Mouse (Mus musculus) heart, embryonic 14.5 days (tissue): ENCODE measurements around the gene Heatr5a. TPM values are rescaled to one million over a fixed set of nuclear protein-coding genes. Genes with fewer than 3 reads are reported as not detected.

ENCODE experiments used
- ATAC-seq: fragments of 200-750 bp; cut with Nextera tagmentation; 2 replicates; pipeline ENCODE4 v1.8.0; 2017; ENCODE audit warnings: low read depth, moderate TSS enrichment; ENCODE audit not compliant: insufficient number of reproducible peaks, insufficient read depth, low FRiP score
- H3K27ac ChIP-seq, 2 experiments: fragments of 200-500 bp in 1 of 2; fragments of 300-500 bp in 1 of 2; sonication (generic) in 1 of 2; replicated peaks in 1 of 2; 2 replicates each; pipeline ENCODE4 v1.5.1; 2012 to 2014; ENCODE audit warnings: low read depth in 2 of 2, low read length in 2 of 2, control low read depth in 1 of 2, mild to moderate bottlenecking in 1 of 2, mixed read lengths in 1 of 2; ENCODE audit not compliant: control insufficient read depth in 1 of 2, insufficient read depth in 1 of 2
- H3K27me3 ChIP-seq: fragments of 300-500 bp; sonication (generic); 2 replicates; pipeline ENCODE4 v1.6.1; 2014; ENCODE audit warnings: mild to moderate bottlenecking, low read length, control low read depth; ENCODE audit not compliant: control insufficient read depth, insufficient read depth
- H3K36me3 ChIP-seq: fragments of 300-500 bp; sonication (generic); 2 replicates; pipeline ENCODE4 v1.6.1; 2014; ENCODE audit warnings: mild to moderate bottlenecking, control low read depth, low read length, mixed read lengths; ENCODE audit not compliant: control insufficient read depth, insufficient read depth
- H3K4me1 ChIP-seq, 2 experiments: fragments of 200-500 bp in 1 of 2; fragments of 300-500 bp in 1 of 2; sonication (generic) in 1 of 2; 2 replicates each; pipeline ENCODE4 v1.6.1; 2012 to 2014; ENCODE audit warnings: low read length in 2 of 2, control low read depth in 1 of 2, mixed read lengths in 1 of 2; ENCODE audit not compliant: control insufficient read depth in 2 of 2, insufficient read depth in 2 of 2
- H3K4me2 ChIP-seq: fragments of 300-500 bp; sonication (generic); 2 replicates; pipeline ENCODE4 v1.6.1; 2014; ENCODE audit warnings: mild to moderate bottlenecking, low read length
- H3K4me3 ChIP-seq, 2 experiments: fragments of 200-500 bp in 1 of 2; fragments of 300-500 bp in 1 of 2; sonication (generic) in 1 of 2; 2 replicates each; pipeline ENCODE4 v1.5.1; 2012 to 2014; ENCODE audit warnings: low read length in 2 of 2, mild to moderate bottlenecking in 2 of 2, control low read depth in 1 of 2, low read depth in 1 of 2, moderate library complexity in 1 of 2; ENCODE audit not compliant: control insufficient read depth in 1 of 2, insufficient read depth in 1 of 2
- H3K9ac ChIP-seq: fragments of 300-500 bp; sonication (generic); 2 replicates; pipeline ENCODE4 v1.6.1; 2014; ENCODE audit warnings: mild to moderate bottlenecking, low read length
- H3K9me3 ChIP-seq: fragments of 300-500 bp; sonication (generic); 2 replicates; pipeline ENCODE4 v1.6.1; 2016; ENCODE audit warnings: low read length, control low read depth; ENCODE audit not compliant: control insufficient read depth
- WGBS: fragments of 180-500 bp; shearing (Covaris S2); extraction: QIAGEN DNeasy Blood & Tissue Kit; methylation state at CpG from one replicate; pipeline ENCODE4 v1.1.7; 2014; 5-methylcytosine and 5-hydroxymethylcytosine counted together
- polyA plus RNA-seq: library from polyadenylated mRNA; unstranded; fragments of >200 nt; fragmentation: Nextera tagmentation; extraction: Ambion mirVana; gene quantifications from 2 replicates; pipeline ENCODE4 v1.2.1, GENCODE M21; 2014

Gene Heatr5a
- polyA plus RNA-seq, 1 experiment from 2014 or later, result 10.3 TPM

DNA sequence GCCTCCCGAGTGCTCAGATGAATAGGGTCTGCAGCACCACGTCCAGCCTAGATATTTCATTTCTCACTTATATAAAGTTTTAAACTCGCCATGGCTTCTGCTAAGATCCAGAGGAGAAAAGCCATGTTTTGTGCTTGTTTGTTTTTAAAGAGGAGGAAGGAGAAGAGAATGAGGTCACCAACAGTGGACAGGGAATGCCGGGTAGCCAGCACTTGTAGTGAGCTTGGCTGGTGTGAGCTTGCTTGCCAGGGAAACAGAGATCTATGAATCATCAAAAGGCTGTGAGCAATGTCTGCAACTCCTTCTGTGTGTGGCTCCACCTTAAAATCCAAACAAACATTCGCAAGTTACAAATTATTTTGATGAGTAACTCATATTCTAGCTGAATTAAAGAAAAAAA is 17.4 kb upstream of the Heatr5a start:
- no peaks in the 10 kb centered on the region for H3K27me3 ChIP-seq
- ATAC-seq, result no peak

DNA sequence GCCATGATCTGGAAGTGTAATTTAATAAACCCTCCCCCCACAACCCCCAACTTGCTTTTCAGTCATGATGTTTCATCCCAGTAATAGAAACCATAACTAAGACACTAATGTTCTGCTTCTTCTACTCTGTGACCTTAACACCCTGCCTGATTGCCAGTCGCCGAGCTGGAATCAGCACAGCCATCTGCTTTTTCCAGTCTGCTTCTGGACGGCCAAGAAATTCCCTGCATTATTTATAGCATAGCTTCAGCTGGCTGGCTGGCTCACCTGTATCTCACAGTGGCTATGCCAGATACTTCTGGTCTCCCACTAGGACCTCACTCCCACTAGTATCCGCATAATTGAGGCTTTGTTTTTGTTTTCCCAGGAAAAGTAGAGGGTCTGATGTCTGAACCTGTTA is 14.7 kb upstream of the Heatr5a start:
- H3K27ac ChIP-seq, result no peak overlapping the region
- WGBS, result 37% methylated on average over 4 of the region's 4 CpGs
- no peak for ATAC-seq

More for the DNA sequence above, 17.4 kb upstream of the Heatr5a start:
- 78% methylated on average over 5 of the region's 5 CpGs for WGBS
- no peak overlapping the region for H3K27ac ChIP-seq
- no peak overlapping the region for H3K4me3 ChIP-seq
- no peak overlapping the region for H3K4me2 ChIP-seq
- H3K4me1 ChIP-seq, result peaks cover 6 to 7% of the 10 kb centered on the region in 2 experiments
- no peaks in the 10 kb centered on the region for H3K36me3 ChIP-seq
- H3K9me3 ChIP-seq, result no peaks in the 10 kb centered on the region
- H3K9ac ChIP-seq, result no peak overlapping the region

DNA sequence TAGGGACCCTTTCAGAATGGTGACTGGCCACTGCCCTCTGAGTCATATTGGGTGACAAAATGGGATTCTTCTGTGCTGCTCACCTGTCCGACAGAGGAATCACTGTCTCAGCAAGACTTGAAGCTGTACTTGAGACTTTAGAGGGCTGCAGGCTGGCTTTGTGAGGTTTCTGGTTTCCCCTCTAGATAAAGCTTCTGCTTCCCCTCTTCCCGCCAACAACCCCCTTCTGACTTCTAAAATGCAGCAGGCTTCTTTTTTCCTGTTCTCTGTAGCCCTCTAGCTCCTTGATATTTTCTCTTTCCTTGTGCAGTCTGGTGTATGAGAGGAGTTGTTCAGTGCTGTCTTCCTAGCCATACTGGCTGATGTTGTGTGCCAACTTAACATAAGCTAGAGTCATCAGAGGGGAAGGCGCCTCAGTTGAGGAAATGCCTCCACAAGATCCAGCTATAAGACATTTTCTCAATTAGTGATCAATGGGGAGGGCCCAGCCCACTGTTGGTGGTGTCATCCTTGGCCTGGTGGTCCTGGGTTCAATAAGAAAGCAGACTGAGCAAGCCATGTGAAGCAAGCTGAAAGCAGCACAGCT is 14.1 kb upstream of the Heatr5a start:
- Histone ChIP-seq H3K36me3 (no peaks in the 10 kb centered on the region), H3K9ac (no peak overlapping the region), H3K4me3 (no peak overlapping the region), H3K4me1 (peaks cover 6 to 7% of the 10 kb centered on the region in 2 experiments), H3K4me2 (no peak overlapping the region), H3K9me3 (no peaks in the 10 kb centered on the region), H3K27me3 (no peaks in the 10 kb centered on the region), H3K27ac (no peak overlapping the region)
- 77% methylated on average over 3 of the region's 3 CpGs for WGBS
- no peak for ATAC-seq

More for the DNA sequence above, 14.7 kb upstream of the Heatr5a start:
- H3K9me3 ChIP-seq, result no peaks in the 10 kb centered on the region
- no peaks in the 10 kb centered on the region for H3K36me3 ChIP-seq
- H3K9ac ChIP-seq, result no peak overlapping the region
- H3K4me2 ChIP-seq, result no peak overlapping the region
- H3K27me3 ChIP-seq, result no peaks in the 10 kb centered on the region
- H3K4me3 ChIP-seq, result no peak overlapping the region
- peaks cover 6 to 7% of the 10 kb centered on the region in 2 experiments for H3K4me1 ChIP-seq

DNA sequence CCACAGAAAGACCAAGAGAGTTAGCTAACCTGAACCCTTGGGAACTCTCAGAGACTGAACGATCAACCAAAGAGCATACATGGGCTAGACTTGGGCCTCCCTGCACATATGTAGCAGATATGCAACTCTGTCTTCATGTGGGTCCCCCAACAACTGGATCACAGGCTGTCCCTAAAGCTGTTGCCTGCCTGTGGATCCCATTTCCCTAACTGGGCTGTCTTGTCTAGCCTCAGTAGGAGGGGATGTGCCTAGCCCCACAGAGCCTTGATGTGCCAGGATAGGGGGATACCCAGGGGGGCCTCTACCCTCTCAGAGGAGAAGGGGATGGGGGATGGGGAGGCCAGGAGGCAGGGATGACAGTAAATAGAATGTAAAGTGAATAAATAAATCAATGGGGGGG is 12.5 kb upstream of the Heatr5a start:
- no peak overlapping the region for H3K4me2 ChIP-seq
- no peak overlapping the region for H3K27ac ChIP-seq
- no peak for ATAC-seq
- WGBS, result 77% methylated on average over 1 of the region's 1 CpGs
- no peaks in the 10 kb centered on the region for H3K27me3 ChIP-seq
- no peak overlapping the region for H3K4me3 ChIP-seq
- no peaks in the 10 kb centered on the region for H3K36me3 ChIP-seq
- peaks cover 6 to 7% of the 10 kb centered on the region in 2 experiments for H3K4me1 ChIP-seq
- no peaks in the 10 kb centered on the region for H3K9me3 ChIP-seq
- no peak overlapping the region for H3K9ac ChIP-seq

DNA sequence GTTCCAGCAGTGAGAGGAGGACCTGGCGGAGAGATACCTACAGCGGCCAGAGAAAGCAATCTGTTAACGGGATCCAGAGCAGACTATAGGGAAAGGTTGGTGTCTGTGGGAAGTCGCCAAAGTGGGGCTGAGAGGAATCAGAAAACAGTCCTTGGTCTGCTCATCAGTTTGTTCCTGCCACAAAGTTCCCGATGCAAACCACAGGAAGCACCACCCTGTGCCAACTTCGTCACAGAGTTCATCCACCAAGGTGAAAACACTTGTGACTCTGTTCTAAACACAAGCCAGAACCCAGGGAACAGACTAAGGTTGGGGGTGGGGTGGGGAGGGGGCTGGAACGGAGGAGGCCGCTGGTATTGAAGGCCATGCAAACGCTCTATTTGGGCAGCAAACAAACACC is 5.4 kb upstream of the Heatr5a start:
- ATAC-seq, result no peak
- no peak overlapping the region for H3K4me3 ChIP-seq
- no peak overlapping the region for H3K4me2 ChIP-seq
- WGBS, result 57% methylated on average over 9 of the region's 9 CpGs
- H3K27me3 ChIP-seq, result no peaks in the 10 kb centered on the region
- H3K4me1 ChIP-seq, result 0 out of 4 replicates have a peak, but pooled peaks cover 0 to 2% of the 10 kb centered on the region in 2 experiments
- no peak overlapping the region for H3K9ac ChIP-seq
- H3K27ac ChIP-seq, result no peak overlapping the region
- no peaks in the 10 kb centered on the region for H3K36me3 ChIP-seq
- H3K9me3 ChIP-seq, result 0 out of 2 replicates have a peak, but pooled peaks cover 2% of the 10 kb centered on the region

DNA sequence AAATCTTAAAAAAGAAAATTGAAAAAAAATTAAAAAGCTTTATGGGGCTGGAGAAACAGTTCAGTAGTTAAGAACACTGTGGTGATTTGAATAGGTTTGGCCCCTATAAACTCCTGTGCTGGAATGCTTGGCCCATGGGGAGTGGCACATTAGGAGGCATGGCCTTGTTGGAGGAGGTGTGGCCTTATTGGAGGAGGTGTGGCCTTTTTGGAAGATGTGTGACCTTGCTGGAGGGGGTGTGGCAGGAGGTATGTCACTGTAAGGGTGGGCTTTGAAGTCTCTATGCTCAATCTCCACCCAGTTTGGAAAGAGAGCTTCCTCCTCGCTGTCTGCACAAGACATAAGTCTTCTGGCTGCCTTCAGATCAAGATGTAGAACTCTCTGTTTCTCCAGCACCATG is 3.3 kb upstream of the Heatr5a start:
- Histone ChIP-seq H3K4me1 (peaks cover 2 to 11% of the 10 kb centered on the region in 2 experiments), H3K27ac (no peak overlapping the region), H3K4me2 (no peak overlapping the region), H3K27me3 (no peaks in the 10 kb centered on the region), H3K9me3 (0 out of 2 replicates have a peak, but pooled peaks cover 2% of the 10 kb centered on the region), H3K9ac (no peak overlapping the region), H3K4me3 (no peak overlapping the region), H3K36me3 (no peaks in the 10 kb centered on the region)
- no peak for ATAC-seq
- 96% methylated on average over 1 of the region's 1 CpGs for WGBS

DNA sequence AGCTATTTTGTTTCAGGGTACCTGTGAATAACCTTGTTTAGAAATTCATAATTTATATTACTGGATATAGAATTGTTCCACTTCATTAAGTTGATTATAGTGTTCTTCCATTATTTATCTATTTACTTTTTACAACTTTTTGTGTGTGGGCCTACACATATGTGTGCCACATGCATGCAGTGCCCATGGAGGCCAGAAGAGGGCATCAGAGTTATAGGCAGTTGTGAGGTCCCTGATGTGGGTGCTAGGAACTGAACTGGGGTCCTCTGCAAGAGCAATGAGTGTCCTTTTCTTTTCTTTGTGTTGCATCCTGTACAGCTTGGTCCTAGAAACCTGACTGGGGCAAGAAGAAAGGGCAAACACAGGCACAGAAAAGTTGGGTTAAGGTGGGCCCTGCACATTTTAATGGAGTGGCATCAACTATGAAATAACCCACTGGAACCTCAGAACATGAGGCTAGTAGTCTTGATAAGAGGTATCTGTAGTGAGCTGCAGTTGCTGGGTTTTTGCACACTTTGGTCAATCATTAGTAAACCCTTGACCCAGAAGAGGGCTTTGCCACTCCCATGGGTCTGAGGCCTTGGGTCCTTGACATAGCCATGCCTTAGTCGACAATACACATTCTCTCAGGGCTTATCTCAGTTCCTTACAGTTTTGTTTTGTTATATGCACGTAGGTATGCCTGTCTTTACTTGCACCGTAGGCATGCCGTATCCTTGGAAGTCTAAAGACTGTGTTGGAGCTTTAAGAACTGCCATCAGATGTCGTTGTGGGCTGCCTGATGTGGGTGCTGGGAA is 1.3 kb upstream of the Heatr5a start:
- WGBS, result 88% methylated on average over 5 of the region's 5 CpGs

More for the DNA sequence above, 1.3 kb upstream of the Heatr5a start:
- no peaks in the 10 kb centered on the region for H3K27me3 ChIP-seq
- no peak overlapping the region for H3K4me3 ChIP-seq
- no peak overlapping the region for H3K4me2 ChIP-seq
- H3K9ac ChIP-seq, result no peak overlapping the region
- H3K4me1 ChIP-seq, result peaks cover 2 to 11% of the 10 kb centered on the region in 2 experiments
- H3K27ac ChIP-seq, result no peak overlapping the region
- H3K9me3 ChIP-seq, result 0 out of 2 replicates have a peak, but pooled peaks cover 2% of the 10 kb centered on the region
- H3K36me3 ChIP-seq, result no peaks in the 10 kb centered on the region
- ATAC-seq, result no peak
